Comparison of ENCODE assay signal across 39 mouse cellular contexts in genomic region chr13:59685236-59685635, GRCm38 (mm10). TPM values are rescaled to one million over a fixed set of nuclear protein-coding genes. Genes with fewer than 3 reads are reported as not detected.
A peak's percentile ranks its signal among the peaks of the same experiment; 100 is the strongest.
DNase-seq lines count a peak whose midpoint lies in the region; ATAC-seq and TF ChIP-seq lines count a peak whose summit lies in the region.
"Had no signal": no experiment of that assay in that cellular context is flagged by ENCODE, and none has a peak within 500 bp of the region (broad histone marks: within the 10 kb centered on the region; RNA-seq: fewer than 3 reads in every experiment).

No protein-coding gene starts in this region.

- TF ChIP-seq POLR2A in ES-Bruce4 (IDR thresholded peaks at IDR 0.05; ENCODE audit: insufficient read depth, low read length): no peak

- H3K36me3 ChIP-seq in ES-Bruce4 (ENCODE audit: control insufficient read depth, insufficient read depth, low read length, poor library complexity, severe bottlenecking): no peaks in the 10 kb centered on the region
- H3K36me3 ChIP-seq: embryonic facial prominence, embryonic 10.5 days; embryonic facial prominence, embryonic 13.5 days; forebrain, embryonic 12.5 days; forebrain, embryonic 15.5 days; heart, embryonic 10.5 days; heart, embryonic 13.5 days had no signal

- TF ChIP-seq EP300 in ES-Bruce4 (IDR thresholded peaks at IDR 0.05; ENCODE audit: insufficient read depth, low read depth, low read length): no peak

- no peak overlapping the region for H3K9ac ChIP-seq in ES-Bruce4 (ENCODE audit: low read depth, poor library complexity, severe bottlenecking)
- H3K9ac ChIP-seq: embryonic facial prominence, embryonic 13.5 days; forebrain, embryonic 12.5 days; forebrain, embryonic 15.5 days; heart, embryonic 13.5 days; hindbrain, embryonic 14.5 days had no signal

- DNase-seq in A20 (ENCODE audit: low read depth, low spot score) (peak; percentile 20), NIH3T3 (ENCODE audit: low read depth) (peak; percentile 15)
- DNase-seq in urinary bladder, postnatal 25 days (ENCODE audit: low spot score): no peak
- DNase-seq in adrenal gland, postnatal 14 days: no peak
- DNase-seq: adrenal gland, postnatal 10 days; cerebellum, adult 11 months; cerebellum, adult 2 months; cerebellum, adult 9-11 months; cerebellum, postnatal 36 days; embryo, embryonic 11 days; gastrocnemius, postnatal 10 days; gastrocnemius, postnatal 36 days; heart, adult 2 months; heart, postnatal 14 days; heart, postnatal 4 days; kidney, adult 18-20 months had no signal

- no peak for ATAC-seq in activated CD4-positive, CD25-positive, alpha-beta regulatory T cell, adult 4 months
- ATAC-seq: CD4-positive, CD25-positive, alpha-beta regulatory T cell, adult 4 months; forebrain, embryonic 15.5 days; hindbrain, postnatal 0 days; inflammation-experienced regulatory T-cells, adult 6 months; intestine, embryonic 16.5 days; Patski had no signal

- no peaks in the 10 kb centered on the region for H3K4me1 ChIP-seq in ES-Bruce4 (ENCODE audit: control insufficient read depth, insufficient read depth, low read length)
- H3K4me1 ChIP-seq: forebrain, embryonic 12.5 days; forebrain, embryonic 15.5 days had no signal

- no peak overlapping the region for H3K4me3 ChIP-seq in ES-Bruce4 (ENCODE audit: low read depth, low read length)
- H3K4me3 ChIP-seq: embryonic facial prominence, embryonic 10.5 days; embryonic facial prominence, embryonic 13.5 days; erythroblast, embryonic 14.5 days; forebrain, embryonic 12.5 days; forebrain, embryonic 15.5 days; heart, adult 2 months; heart, embryonic 10.5 days; heart, embryonic 13.5 days had no signal

- H3K9me3 ChIP-seq in ES-Bruce4 (replicated peaks; ENCODE audit: control insufficient read depth, insufficient read depth, low read length, poor library complexity, severe bottlenecking): no peaks in the 10 kb centered on the region
- H3K9me3 ChIP-seq: embryonic facial prominence, embryonic 10.5 days; embryonic facial prominence, embryonic 13.5 days; forebrain, embryonic 12.5 days; forebrain, embryonic 15.5 days; heart, embryonic 10.5 days; heart, embryonic 13.5 days had no signal

- no peaks in the 10 kb centered on the region for H3K27me3 ChIP-seq in ES-Bruce4 (ENCODE audit: control insufficient read depth, insufficient read depth, low read length, poor library complexity, severe bottlenecking)
- H3K27me3 ChIP-seq: embryonic facial prominence, embryonic 13.5 days; forebrain, embryonic 12.5 days; forebrain, embryonic 15.5 days; Patski had no signal

- TF ChIP-seq CTCF in ES-Bruce4 (IDR thresholded peaks at IDR 0.05; ENCODE audit: low read depth, low read length): no peak

- peak overlapping the region; percentile 41 for H3K27ac ChIP-seq in ES-Bruce4 (ENCODE audit: insufficient read depth, low read length)
- H3K27ac ChIP-seq: embryonic facial prominence, embryonic 10.5 days; embryonic facial prominence, embryonic 13.5 days; forebrain, embryonic 12.5 days; forebrain, embryonic 15.5 days; heart, adult 2 months; heart, embryonic 10.5 days; heart, embryonic 13.5 days; hindbrain, embryonic 14.5 days; hindbrain, postnatal 0 days had no signal

RNA-seq across cellular contexts. Expression of gene 4921517D22Rik, which starts 8.7 kb away (rescaled TPM):
- not detected in 2 replicates for polyA plus RNA-seq in ES-Bruce4 (2011; ENCODE audit: insufficient read depth, insufficient read length, low read depth, missing spikeins)
- under 1 TPM in 1 of 2 experiments, not detected in 1; 0.48 TPM for polyA plus RNA-seq in activated CD4-positive, CD25-positive, alpha-beta regulatory T cell, adult 4 months (2017; shearing (Covaris generic))
- total RNA-seq in adrenal gland, postnatal 14 days (2021): not detected in 2 replicates
- total RNA-seq: adrenal gland, adult 18-20 months; adrenal gland, postnatal 10 days; adrenal gland, postnatal 4 days; gastrocnemius, adult 18-20 months; gastrocnemius, postnatal 10 days; gastrocnemius, postnatal 36 days; granulocyte monocyte progenitor cell, adult 5-6 weeks; heart, adult 2 months; heart, postnatal 14 days; heart, postnatal 4 days; hindbrain, postnatal 0 days had no signal
- polyA plus RNA-seq: C2C12; CD4-positive, CD25-positive, alpha-beta regulatory T cell, adult 4 months; cerebellum, adult 2 months; cortical plate, adult 2 months; embryonic facial prominence, embryonic 10.5 days; embryonic facial prominence, embryonic 13.5 days; erythroblast, embryonic 14.5 days; forebrain, embryonic 12.5 days; forebrain, embryonic 15.5 days; heart, adult 2 months; heart, embryonic 10.5 days; heart, embryonic 13.5 days; heart, embryonic 16.5 days; hindbrain, embryonic 11.5 days; hindbrain, embryonic 14.5 days; hindbrain, postnatal 0 days; inflammation-experienced regulatory T-cells, adult 6 months; intestine, embryonic 16.5 days; Patski had no signal

RNA-seq across cellular contexts. Expression of gene Golm1, which starts 9.6 kb away (rescaled TPM):
- 54.9 and 58.3 TPM in 2 replicates for polyA plus RNA-seq in ES-Bruce4 (2011; ENCODE audit: insufficient read depth, insufficient read length, low read depth, missing spikeins)
- polyA plus RNA-seq in activated CD4-positive, CD25-positive, alpha-beta regulatory T cell, adult 4 months (2017; shearing (Covaris generic)): 10 to 100 TPM; 36.1 to 40.9 TPM
- 10.7 and 13.7 TPM in 2 replicates for total RNA-seq in adrenal gland, postnatal 14 days (2021)

RNA-seq across cellular contexts. Expression of gene Spata31d1a, which starts 24.9 kb away (rescaled TPM):
- 0.40 and 1.1 TPM in 2 replicates for polyA plus RNA-seq in ES-Bruce4 (2011; ENCODE audit: insufficient read depth, insufficient read length, low read depth, missing spikeins)
- not detected for polyA plus RNA-seq in activated CD4-positive, CD25-positive, alpha-beta regulatory T cell, adult 4 months (2017; shearing (Covaris generic))
- not detected in 2 replicates for total RNA-seq in adrenal gland, postnatal 14 days (2021)
- total RNA-seq: adrenal gland, adult 18-20 months; adrenal gland, postnatal 10 days; adrenal gland, postnatal 4 days; gastrocnemius, adult 18-20 months; gastrocnemius, postnatal 10 days; gastrocnemius, postnatal 36 days; granulocyte monocyte progenitor cell, adult 5-6 weeks; heart, adult 2 months; heart, postnatal 14 days; heart, postnatal 4 days; hindbrain, postnatal 0 days had no signal
- polyA plus RNA-seq: C2C12; CD4-positive, CD25-positive, alpha-beta regulatory T cell, adult 4 months; erythroblast, embryonic 14.5 days; heart, embryonic 13.5 days; heart, embryonic 16.5 days; inflammation-experienced regulatory T-cells, adult 6 months; intestine, embryonic 16.5 days had no signal

RNA-seq across cellular contexts. Expression of gene Spata31d1b, which starts 26.8 kb away (rescaled TPM):
- 0.37 TPM in 1 of 2 replicates, not detected in the other for polyA plus RNA-seq in ES-Bruce4 (2011; ENCODE audit: insufficient read depth, insufficient read length, low read depth, missing spikeins)
- polyA plus RNA-seq in activated CD4-positive, CD25-positive, alpha-beta regulatory T cell, adult 4 months (2017; shearing (Covaris generic)): not detected
- not detected in 2 replicates for total RNA-seq in adrenal gland, postnatal 14 days (2021)
- total RNA-seq: adrenal gland, adult 18-20 months; adrenal gland, postnatal 10 days; adrenal gland, postnatal 4 days; gastrocnemius, adult 18-20 months; gastrocnemius, postnatal 10 days; gastrocnemius, postnatal 36 days; granulocyte monocyte progenitor cell, adult 5-6 weeks; heart, adult 2 months; heart, postnatal 14 days; heart, postnatal 4 days had no signal
- polyA plus RNA-seq: C2C12; CD4-positive, CD25-positive, alpha-beta regulatory T cell, adult 4 months; cerebellum, adult 2 months; embryonic facial prominence, embryonic 10.5 days; embryonic facial prominence, embryonic 13.5 days; erythroblast, embryonic 14.5 days; forebrain, embryonic 12.5 days; forebrain, embryonic 15.5 days; heart, embryonic 10.5 days; heart, embryonic 13.5 days; heart, embryonic 16.5 days; hindbrain, embryonic 11.5 days; hindbrain, embryonic 14.5 days; hindbrain, postnatal 0 days; inflammation-experienced regulatory T-cells, adult 6 months; intestine, embryonic 16.5 days; Patski had no signal

RNA-seq across cellular contexts. Expression of gene Spata31d1d, which starts 46.3 kb away (rescaled TPM):
- not detected in 2 replicates for polyA plus RNA-seq in ES-Bruce4 (2011; ENCODE audit: insufficient read depth, insufficient read length, low read depth, missing spikeins)
- polyA plus RNA-seq in activated CD4-positive, CD25-positive, alpha-beta regulatory T cell, adult 4 months (2017; shearing (Covaris generic)): not detected
- not detected in 2 replicates for total RNA-seq in adrenal gland, postnatal 14 days (2021)
- total RNA-seq: adrenal gland, adult 18-20 months; adrenal gland, postnatal 10 days; adrenal gland, postnatal 4 days; gastrocnemius, adult 18-20 months; gastrocnemius, postnatal 10 days; gastrocnemius, postnatal 36 days; granulocyte monocyte progenitor cell, adult 5-6 weeks; heart, adult 2 months; heart, postnatal 14 days; heart, postnatal 4 days; hindbrain, postnatal 0 days had no signal
- polyA plus RNA-seq: C2C12; CD4-positive, CD25-positive, alpha-beta regulatory T cell, adult 4 months; embryonic facial prominence, embryonic 10.5 days; embryonic facial prominence, embryonic 13.5 days; forebrain, embryonic 12.5 days; forebrain, embryonic 15.5 days; heart, embryonic 10.5 days; heart, embryonic 13.5 days; heart, embryonic 16.5 days; hindbrain, embryonic 11.5 days; hindbrain, postnatal 0 days; inflammation-experienced regulatory T-cells, adult 6 months; intestine, embryonic 16.5 days; Patski had no signal

Comparison
In these comparisons a context has a peak if more than half of its experiments do, and no peak if none do; other contexts are left out.
1. DNase-seq: peak in A20 (single experiment) and NIH3T3 (single experiment); none in urinary bladder, postnatal 25 days (single experiment) and adrenal gland, postnatal 14 days (single experiment).